Mouse (Mus musculus) B cell, adult 2 months (primary cell): ENCODE measurements around the gene Pik3c2g.

Experiments
- DNase-seq, 2 experiments: peaks; one replicate each; pipeline ENCODE4 v3.0.0; 2022

The Pik3c2g gene

DNA sequence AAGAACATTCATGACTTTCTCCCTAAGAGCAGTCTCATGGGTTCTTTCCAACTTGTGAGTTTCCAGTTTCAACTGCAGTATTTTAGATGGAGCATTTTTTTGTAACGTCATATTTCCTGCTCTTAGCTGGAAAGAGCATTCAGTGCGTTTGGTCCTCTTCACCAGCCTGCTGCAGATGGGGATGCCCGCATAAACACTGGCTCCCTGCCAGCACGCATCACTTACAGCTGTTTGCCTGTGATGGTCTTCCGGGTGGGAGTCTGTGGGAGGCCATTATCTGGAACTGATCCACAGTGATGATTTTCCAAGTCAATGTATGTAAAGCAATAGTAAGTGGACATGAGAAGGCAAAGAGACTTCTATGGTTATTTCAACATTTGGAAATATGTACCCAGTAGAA, 151.3 kb downstream of the Pik3c2g start:
- DNase-seq = no peak

DNA sequence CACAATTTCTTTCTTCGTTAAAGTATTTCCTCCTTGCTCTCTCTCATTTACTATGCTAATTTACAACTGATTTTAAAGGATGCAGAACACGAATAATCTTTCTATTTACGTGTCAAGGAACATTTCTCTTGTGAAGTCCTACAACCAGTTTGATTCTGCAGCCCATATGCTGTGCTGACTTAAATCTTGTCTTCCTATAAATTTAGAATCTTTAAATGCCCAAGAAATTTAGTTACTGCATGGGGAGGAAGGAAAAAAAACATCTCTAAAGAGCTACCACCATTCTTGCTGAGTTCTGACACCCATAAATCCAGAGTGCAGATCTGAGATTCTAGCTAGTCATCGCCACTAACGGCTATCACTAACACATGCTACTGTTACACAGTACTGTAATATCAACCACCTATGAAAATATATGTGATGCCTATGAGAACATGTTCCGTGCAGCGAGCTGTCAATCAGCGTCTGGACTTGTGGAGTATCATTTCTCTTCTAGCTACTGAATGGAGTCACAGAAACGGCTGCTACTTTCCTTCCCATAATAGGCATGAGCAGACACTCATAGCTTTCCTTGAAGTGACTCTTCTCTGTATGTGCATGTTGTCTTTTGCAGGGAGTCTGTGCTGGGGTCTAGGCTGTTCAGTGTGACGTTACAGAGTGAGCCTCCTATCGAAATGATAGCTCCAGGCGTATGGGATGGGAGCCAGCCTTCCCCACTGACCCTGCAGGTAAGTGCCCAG, 155.8 kb downstream of the Pik3c2g start:
- no peak for DNase-seq

DNA sequence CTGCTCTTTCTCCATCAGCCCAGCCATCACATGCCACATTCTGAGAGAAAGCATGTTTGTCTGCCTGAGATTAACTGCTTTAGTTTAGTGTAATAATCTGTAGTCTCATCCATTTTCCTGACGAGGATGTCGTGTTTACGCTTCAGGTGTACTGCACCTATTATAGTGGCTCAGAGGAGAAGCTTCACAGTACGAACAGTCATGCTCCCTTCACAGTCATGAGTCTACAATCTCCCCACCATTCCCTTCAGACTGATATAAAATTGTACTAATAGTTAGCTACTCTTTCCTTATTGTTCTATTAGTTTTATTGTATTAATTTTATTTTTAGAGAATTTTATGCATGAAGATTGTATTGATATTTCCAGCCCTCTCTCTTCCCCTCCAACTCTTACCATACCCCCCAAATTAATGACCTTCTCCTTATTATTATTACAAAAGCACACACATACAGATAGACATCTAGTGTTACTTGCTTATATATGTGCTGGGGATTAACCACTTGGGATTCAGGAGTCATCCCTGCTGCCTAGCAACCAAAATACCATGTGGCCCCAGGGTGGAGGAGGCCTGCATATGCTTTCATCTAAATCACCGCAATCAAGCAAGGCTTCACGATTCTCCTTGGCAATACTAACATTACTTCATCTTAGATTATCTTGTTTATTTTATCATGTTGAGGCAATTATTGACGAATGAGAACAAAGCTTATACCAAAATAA, 159.9 kb downstream of the Pik3c2g start:
- no peak for DNase-seq

DNA sequence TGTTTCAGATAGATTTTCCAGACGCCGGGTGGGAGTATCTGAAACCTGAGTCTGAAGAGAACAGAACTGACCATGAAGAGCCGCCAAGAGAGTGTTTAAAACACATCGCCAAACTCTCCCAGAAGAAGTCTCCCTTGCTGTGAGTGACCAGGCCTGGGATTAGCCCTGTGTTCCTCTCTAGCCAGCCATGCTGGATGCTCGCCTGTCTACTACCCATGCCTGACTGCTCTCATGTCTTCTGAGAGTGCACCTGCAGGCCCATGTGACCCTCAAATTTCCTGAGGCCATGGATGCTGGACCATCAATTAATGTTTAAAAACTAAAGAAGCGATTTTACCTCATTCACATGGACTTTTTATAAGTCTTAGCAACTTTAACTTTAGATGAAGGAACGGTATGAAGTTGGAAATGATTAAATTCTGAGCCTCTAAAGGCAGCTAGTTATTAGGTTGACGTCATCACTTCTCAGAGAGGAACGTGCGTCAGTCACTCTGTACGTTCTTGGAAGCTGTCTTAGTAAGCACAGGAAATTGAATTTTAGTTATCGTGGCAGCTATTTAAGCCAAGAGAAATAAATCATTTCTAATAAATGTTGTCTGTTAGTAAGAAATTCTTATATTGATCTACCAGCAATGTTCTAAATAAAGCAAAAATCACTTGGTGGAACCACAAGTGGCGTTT, 161.2 kb downstream of the Pik3c2g start:
- DNase-seq = no peak

DNA sequence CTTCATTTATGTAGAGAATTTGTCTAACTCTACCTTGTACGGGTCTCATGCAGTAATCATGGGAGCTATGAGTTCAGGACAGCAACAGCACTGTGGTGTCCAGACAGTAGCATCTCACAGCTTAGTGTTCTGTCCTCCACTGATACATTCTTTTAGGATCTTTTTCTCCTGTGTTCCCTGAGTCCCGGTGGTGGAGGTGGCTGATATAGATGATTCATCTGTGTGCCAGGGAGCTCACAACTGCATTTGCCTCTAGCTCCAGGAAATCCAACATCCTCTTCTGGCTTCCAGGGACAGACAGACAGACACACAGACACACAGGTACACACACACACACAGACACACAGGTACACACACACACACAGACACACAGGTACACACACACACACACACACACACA, 163.6 kb downstream of the Pik3c2g start:
- no peak for DNase-seq

DNA sequence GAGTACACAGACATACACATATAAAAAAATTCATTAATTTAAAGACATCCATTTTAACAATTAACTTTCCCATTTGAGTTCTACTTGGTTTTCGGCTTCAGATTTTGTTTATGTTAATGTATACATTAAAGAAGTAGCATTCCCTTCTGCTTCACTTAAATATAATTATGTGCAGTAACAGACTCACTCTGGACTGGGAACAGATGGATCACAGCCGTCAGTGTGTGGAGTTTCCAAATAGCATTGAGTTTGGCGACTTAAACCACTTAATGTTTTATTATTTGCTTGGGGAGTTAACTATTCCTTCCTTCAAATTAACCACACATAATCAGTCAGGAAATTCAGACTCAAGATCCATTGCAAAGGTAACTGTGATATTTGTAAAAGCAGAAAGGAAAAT, 164.0 kb downstream of the Pik3c2g start:
- no peak for DNase-seq

DNA sequence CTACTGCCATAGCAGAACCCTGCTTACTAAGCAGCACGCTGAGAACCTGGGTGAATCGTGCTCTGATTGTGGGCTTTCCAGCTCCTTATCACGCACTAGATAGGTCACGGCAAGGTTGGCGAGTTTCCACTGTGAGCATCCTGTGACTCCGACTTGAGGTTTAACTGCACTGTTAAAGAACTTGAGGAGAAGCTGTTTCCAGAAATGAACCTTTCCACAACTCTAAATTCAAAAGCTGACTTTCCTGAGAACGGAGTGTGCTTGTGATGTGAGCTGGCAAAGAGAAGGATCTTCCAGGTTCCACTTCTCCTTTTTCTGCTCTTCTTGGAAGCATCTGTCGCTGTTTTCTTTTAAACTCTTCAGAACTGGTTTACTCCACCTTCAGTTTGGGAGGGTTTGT, 170.9 kb downstream of the Pik3c2g start:
- no peak for DNase-seq

DNA sequence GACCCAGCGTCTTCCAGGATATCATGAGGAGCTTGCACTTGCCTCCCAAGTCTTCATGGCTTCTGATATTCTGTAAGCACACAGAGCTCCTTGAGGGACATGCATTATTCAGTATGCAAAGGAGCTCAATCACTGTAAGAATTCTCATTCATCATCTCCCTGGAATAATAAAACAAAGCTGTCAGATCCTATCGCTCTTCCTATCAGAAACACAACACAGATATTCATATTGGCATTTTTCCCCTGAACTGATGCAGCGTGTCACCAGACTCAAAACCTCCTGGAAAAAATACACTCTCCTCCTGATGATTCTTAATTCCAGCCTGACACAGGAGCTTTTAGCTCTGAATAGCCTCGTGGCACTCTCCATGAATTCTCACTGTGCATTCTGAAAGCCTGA, 174.0 kb downstream of the Pik3c2g start:
- no peak for DNase-seq

DNA sequence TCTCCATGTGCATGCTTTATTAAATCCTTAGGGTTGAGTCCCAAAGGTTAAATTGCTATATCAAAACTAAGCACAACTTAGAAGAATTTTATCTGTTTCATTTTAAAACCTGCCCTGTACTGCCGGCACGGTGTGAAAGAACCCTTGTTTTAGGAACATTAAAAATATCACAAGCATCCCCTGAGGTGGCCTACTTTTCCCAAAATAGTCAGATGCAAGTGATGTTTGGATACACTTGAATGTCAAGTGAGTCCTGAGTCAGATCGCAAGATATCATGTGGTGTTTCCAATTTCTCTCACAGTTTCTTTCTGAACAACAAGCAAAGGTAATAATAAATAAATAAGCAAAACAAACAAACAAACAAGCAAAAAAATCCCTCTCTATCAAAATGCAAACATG, 177.4 kb downstream of the Pik3c2g start:
- no peak for DNase-seq

DNA sequence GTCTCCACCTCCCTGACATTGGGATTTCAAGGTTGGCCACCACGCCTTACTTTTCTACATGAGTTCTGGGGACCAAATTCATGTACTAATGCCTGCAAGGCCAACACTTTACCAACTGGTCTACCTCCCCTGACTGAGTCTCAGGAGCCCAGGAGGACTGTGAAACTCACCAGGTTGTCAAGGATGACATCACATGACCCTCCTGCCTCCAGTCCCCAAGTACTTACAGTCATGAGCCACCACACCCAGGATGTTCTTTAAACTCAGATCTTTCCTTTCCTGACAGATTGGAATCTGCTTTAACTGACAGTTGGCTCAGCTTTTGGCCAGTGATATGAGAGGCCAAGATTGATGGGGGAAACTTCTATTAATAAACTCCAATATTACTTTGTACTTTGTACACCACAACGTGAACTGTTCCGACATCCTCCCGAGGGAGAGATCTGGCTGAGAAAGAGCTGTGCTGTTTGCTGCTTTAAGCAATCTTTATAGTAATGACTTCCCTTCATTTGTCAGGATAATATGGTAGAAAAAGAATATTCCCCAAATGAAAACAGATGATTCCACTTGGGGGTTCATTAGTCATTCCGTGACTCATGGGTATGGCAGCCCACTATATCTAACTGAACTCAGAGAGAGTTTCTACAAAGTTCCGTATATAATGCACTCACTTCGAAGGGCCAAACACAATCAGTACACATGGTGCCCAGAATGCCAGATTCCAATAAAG, 182.9 kb downstream of the Pik3c2g start:
- DNase-seq = no peak

DNA sequence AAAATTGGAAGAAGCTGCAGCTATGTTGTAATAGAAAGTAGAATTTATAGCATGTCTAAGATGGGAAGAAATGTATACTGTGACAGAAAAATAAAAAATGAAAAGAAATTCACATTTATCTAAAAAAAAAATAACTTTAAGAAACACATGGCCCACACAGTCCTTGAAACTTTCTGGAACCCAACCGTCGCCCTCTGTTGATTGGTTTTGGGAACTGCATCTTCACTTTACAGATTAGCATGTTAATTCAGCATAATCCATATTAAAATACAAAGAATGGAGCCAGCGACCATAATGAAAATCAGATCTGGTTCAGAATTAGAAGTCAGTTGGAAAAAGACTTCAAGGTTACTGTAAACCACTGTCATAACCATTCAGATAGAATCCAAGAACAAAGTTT, 183.5 kb downstream of the Pik3c2g start:
- no peak for DNase-seq

DNA sequence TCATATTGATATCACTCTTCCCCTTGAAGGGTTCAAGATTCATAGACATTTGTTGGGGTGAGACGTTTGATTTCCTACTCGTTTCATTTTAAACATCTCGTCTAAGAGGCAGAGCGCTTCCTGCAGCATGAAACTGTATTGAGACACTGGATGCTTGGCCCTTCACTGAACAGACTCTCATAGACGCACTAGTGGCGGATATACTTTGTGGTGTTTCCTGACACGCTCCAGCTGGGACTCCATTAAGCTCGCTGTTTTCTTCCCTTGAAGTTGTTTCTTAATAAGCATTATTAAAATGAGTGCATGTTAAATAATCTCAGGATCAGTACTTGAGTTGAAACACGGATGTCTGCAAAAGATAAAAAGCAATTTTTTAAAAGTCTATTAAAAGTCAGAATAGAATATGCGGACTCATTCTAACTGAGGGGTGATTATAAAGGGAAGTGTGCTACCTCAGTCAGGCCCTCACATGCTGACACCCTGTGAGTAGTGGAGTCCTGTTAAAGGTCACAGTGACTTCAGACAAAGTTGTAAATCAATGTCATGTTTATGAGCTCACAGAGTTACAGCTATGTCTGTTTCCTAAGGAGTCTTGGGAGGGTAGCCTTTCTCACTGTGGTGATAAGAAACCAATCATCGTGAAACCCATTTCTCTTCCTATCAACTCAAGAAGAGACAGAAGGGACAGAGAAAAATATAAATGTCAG, 190.7 kb downstream of the Pik3c2g start:
- no peak for DNase-seq

DNA sequence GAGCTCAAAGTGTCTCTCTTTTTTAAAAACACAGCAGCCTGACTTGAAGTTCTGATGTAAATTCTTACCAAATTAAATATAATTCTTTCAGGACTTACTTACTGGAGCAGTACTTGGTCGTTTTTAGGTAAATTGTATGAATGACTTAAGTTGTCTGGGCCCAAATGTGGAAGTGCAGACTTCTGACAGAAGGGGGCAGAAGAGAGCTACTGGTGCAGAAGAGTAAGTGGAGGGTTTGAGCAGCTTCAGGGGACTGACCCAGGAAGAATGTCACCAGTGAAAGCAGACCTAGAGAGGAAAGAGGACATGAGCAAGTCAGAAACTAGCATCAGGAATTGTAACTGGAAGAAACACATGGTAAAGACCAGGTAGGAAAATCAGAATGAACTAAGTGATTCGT, 193.0 kb downstream of the Pik3c2g start:
- DNase-seq = no peak

DNA sequence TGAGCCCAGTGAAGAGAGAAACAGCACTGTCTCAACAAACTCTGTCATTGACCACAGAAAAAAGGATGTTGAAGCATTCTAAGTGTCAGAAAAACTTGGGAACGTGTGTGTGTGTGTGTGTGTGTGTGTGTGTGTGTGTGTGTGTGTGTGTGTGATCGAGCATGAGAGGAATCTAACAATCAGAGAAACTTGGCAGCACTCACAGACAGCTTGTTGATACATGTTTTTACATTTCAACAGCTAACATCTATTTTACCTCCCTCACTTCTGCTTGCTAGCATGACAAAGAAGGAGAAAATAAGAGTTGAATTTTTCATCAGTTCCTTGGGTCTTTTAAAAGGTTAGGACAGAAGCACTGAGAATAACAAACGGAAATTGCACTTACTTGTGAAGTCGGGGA, 202.5 kb downstream of the Pik3c2g start:
- DNase-seq = no peak

DNA sequence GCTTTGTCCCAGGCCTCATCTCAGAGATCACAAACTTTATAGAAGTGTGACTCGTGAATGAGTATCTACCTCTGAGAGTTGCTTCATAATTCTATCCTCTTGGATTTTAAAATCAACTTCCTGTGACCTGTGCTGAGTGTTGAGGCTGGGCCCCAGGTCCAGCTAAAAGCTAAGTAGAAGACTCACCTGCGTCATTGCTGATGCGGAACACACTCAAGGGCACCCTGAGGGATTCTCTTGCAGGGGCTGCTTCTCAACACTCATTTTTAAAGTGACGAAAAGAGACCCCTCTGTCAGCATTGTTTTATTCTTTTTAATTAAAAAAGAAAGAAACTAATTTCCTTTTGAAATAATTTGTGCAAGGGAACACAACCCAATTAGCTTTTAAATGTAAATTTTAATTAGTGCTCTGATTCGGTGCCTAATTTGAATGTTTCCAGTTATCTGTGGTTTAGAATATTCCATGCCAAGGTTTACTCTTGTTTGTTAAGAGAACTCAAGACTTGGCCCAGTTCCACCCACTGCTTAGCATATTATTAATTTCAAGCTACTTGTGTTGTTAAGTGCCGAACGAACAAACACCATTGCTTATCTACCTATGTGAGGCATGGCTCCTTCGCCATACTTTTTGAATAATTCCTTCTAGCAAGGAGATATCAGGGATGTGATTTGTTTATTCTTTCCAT, 212.7 kb downstream of the Pik3c2g start:
- DNase-seq = no peak

DNA sequence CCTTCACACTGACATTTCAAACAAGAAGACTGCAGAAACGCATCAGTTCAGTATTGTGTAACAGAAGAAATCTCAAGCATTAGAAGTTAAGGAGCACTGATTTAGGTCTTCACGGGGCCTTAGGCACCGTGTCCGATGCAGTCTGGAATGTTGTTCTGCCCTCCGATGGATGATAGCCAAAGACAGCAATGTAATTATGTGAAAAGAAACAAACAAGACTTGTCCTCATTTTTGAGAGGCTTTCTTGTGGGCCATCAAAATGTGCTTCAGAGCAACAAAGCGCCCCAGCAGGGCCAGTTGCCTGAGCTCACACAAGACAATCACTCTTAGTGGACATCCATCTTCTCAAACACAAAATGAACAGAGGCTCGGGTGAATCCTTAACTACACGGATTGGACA, 234.9 kb downstream of the Pik3c2g start:
- DNase-seq = no peak

DNA sequence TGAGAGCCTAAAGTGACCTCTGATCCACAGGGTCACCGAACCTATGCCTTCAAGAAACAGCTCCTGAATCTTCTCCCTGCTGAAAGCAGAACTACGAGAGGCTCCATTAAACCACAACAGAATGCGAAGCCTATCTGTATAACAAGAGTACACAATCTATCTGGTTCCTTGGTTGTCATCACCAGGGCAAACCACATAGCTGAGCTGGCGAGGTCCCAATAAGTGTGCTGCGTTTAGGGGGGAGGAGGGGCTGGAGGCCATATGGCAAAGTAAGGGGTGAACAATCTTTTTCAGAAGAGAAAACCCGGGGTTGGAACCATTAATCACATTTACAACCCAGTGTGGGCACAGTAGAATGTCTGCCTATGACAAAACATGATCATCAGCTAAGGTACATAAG, 251.2 kb downstream of the Pik3c2g start:
- DNase-seq = no peak

DNA sequence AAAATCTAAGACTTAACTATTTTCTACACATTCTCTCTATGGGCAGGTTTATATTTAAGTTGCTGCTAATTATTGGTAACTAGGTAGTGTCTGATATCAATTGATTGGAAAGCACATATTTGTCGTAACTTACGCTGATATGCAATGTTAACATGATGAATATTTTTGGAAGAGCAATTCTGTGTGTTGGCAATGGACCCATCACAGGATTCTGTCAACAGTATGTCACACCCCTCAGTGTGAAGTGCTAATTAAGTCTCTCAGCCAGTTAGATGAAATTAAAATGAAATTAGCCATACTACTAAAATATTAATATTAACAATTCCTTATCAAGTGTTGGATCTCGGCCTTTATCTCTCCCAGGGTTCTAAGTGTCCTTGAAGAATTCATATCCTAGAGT, 251.7 kb downstream of the Pik3c2g start:
- DNase-seq = no peak

DNA sequence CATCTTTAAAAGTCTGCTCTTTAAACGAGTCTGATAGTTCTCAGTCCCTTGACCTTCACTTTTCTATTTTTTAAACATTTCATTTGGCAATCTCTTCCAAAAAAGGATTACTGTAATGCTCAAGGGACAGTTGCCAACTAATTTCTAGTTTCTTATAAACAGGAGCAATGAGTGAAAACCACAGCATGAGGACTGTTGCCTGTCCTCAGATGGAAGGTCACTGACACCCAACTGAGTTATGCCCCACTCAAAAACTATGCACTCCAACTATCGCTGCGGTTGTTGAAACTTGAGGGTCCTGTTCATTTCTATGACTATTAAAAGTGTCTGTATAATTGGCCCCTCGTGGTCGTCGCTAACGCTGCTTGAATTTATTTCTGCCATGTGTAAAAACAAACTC, 252.9 kb downstream of the Pik3c2g start:
- no peak for DNase-seq

DNA sequence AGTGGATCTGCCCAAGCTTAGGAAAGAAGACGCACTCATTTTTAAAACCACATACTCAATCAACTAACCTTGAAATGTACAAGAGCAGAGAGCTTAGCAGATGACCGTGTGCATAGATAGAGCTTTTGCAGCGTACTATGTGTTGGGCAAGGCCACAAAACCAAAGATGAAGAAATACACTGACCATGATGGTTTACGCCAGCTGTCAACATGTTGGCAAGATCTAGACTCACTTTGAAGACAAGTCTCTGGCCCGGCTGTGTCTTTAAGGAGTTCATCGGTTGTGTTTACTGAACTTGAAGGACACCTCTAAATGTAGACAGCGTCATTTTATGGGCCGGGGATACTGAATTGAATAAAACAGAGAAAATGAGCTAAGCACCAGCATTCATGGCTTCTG, 254.3 kb downstream of the Pik3c2g start:
- no peak for DNase-seq

DNA sequence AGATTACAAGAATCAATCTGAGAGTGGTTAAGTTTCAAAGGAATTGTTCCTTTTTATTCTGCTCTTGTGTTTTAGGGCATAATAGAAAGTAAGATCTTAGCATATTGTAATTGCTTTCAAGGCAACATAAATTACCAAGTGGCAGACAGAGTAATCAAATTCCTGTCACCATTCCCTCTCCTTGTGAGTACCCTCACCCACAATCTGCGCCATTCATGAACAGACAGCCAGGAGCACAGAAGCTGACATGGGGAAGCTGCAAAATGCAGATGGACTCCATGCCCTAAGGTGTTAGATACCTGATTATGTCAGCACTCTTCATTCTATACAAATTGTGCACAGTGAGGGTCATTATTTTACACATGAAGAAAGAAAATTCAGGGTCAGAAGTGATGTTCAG, 255.6 kb downstream of the Pik3c2g start:
- no peak for DNase-seq

DNA sequence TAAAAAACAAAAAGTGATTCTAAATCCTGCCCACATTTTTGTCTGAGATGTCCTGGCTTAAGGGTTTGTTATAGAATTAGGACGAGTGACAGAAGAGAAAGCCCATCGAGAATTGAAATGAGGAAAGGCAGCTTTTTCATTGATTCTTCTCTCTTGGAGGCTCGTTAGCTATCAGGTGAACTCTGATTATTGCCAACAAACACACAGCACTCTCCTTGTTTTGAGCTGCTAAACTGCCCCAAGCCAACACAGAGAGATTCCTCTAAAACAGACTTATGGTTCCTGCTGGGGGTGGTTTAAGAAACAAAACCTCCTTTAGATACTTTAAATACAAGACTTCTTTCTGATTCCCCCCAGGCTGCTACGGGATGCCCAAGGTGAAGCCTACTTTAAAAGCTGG, 256.5 kb downstream of the Pik3c2g start:
- no peak for DNase-seq
